ENCODE assay signal across 9 mouse cellular contexts in the genomic region with DNA sequence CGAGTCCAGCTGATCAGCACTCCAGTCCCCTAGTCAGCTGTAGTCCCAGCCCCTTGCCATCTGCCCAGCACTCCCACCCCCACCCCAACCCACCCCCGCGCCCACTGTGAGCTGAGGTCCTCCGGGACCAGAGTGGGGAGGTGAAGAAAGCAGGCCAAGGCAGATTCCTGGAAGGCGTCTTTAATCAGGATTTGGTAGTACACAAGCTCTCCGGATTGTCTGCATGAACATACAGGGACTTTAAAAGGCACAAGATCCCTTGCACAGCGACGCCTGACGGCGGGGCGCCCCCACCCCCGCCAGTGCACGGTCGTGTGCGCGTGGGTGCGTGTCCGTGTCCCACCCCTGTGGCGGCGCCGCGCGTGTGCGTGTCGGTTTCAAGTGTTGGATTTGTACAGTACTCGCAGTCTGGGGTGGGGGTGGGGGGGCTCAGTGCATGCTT. TPM values are rescaled to one million over a fixed set of nuclear protein-coding genes. Genes with fewer than 3 reads are reported as not detected.
DNase-seq lines count a peak whose midpoint lies in the region; ATAC-seq and TF ChIP-seq lines count a peak whose summit lies in the region.
"Had no signal": no experiment of that assay in that cellular context is flagged by ENCODE, and none has a peak within 500 bp of the region (broad histone marks: within the 10 kb centered on the region; RNA-seq: fewer than 3 reads in every experiment).

No protein-coding gene starts in this region.

- H3K27me3 ChIP-seq in forebrain, embryonic 13.5 days: peaks cover 34% of the 10 kb centered on the region
- peaks cover 80% of the 10 kb centered on the region for H3K27me3 ChIP-seq in limb, embryonic 13.5 days

- no peak overlapping the region for H3K27ac ChIP-seq in layer of hippocampus, adult 2 months
- H3K27ac ChIP-seq in forebrain, embryonic 13.5 days: no peak overlapping the region
- H3K27ac ChIP-seq in limb, embryonic 13.5 days: no peak overlapping the region

- no peaks in the 10 kb centered on the region for H3K9me3 ChIP-seq in forebrain, embryonic 13.5 days (replicated peaks)
- no peaks in the 10 kb centered on the region for H3K9me3 ChIP-seq in limb, embryonic 13.5 days

- TF ChIP-seq CTCF in layer of hippocampus, adult 2 months (conservative IDR thresholded peaks at IDR 0.05): peak; percentile 31

- WGBS in forebrain, embryonic 13.5 days: 2% methylated on average over 26 of the region's 26 CpGs
- 2% methylated on average over 26 of the region's 26 CpGs for WGBS in limb, embryonic 13.5 days

- H3K4me3 ChIP-seq in layer of hippocampus, adult 2 months: peak overlapping the region; percentile 34; the same call in 1 of the 2 replicates
- H3K4me3 ChIP-seq in forebrain, embryonic 13.5 days: peak overlapping the region; percentile 35
- peak overlapping the region; percentile 47 for H3K4me3 ChIP-seq in limb, embryonic 13.5 days

- H3K4me2 ChIP-seq in forebrain, embryonic 13.5 days: peak overlapping the region; percentile 72
- peak overlapping the region; percentile 90 for H3K4me2 ChIP-seq in limb, embryonic 13.5 days (replicated peaks)

- H3K4me1 ChIP-seq in forebrain, embryonic 13.5 days: peaks cover 35% of the 10 kb centered on the region
- peaks cover 29% of the 10 kb centered on the region for H3K4me1 ChIP-seq in limb, embryonic 13.5 days

- H3K36me3 ChIP-seq in forebrain, embryonic 13.5 days (ENCODE audit: poor library complexity, severe bottlenecking): peaks cover 14% of the 10 kb centered on the region
- H3K36me3 ChIP-seq in limb, embryonic 13.5 days: no peaks in the 10 kb centered on the region

- H3K9ac ChIP-seq in forebrain, embryonic 13.5 days: peak overlapping the region; percentile 58
- peak overlapping the region; percentile 55 for H3K9ac ChIP-seq in limb, embryonic 13.5 days

- no peak for DNase-seq in layer of hippocampus, adult 2 months (ENCODE audit: low spot score in 2 of 2)
- no peak for DNase-seq in layer of hippocampus, postnatal 14 days (ENCODE audit: low spot score in 2 of 2)
- DNase-seq in retina, postnatal 7 days (ENCODE audit: low read depth, low spot score): peak; percentile 46
- no peak for DNase-seq in adrenal gland, postnatal 14 days
- DNase-seq: layer of hippocampus, adult 9-11 months; right cerebral cortex, postnatal 4 days had no signal

- ATAC-seq in forebrain, embryonic 13.5 days: peak; percentile 20
- ATAC-seq in limb, embryonic 13.5 days (ENCODE audit: low FRiP score, low read depth): 0 out of 2 replicates have a peak, but pooled peaks have one; percentile 32
- no peak for ATAC-seq in cerebellum, adult (ENCODE audit: insufficient number of reproducible peaks, low FRiP score, low TSS enrichment)

RNA-seq across cellular contexts. Expression of a gene that starts 15.7 kb away (rescaled TPM):
- under 1 TPM in 1 of 2 experiments, not detected in 1; 0.28 TPM for total RNA-seq in layer of hippocampus, adult 2 months (2021)
- total RNA-seq in layer of hippocampus, postnatal 14 days (2021): under 1 TPM; 0.19 to 0.39 TPM
- 0.13 TPM in 1 of 2 replicates, not detected in the other for polyA plus RNA-seq in forebrain, embryonic 13.5 days (2015; fragmentation: Nextera tagmentation; extraction: Ambion mirVana)
- 0.09 TPM in 1 of 2 replicates, not detected in the other for polyA plus RNA-seq in limb, embryonic 13.5 days (2015; fragmentation: Nextera tagmentation; extraction: Ambion mirVana)
- 0.49 and 14.3 TPM in 2 replicates for total RNA-seq in adrenal gland, postnatal 14 days (2021)

RNA-seq across cellular contexts. Expression of a gene that starts 25.3 kb away (rescaled TPM):
- total RNA-seq in layer of hippocampus, adult 2 months (2021): 1 to 10 TPM; 2.4 to 6.3 TPM
- 1 to 10 TPM; 2.8 to 4.1 TPM for total RNA-seq in layer of hippocampus, postnatal 14 days (2021)
- polyA plus RNA-seq in forebrain, embryonic 13.5 days (2015; fragmentation: Nextera tagmentation; extraction: Ambion mirVana): 0.75 and 0.89 TPM in 2 replicates
- 0.97 and 1.6 TPM in 2 replicates for polyA plus RNA-seq in limb, embryonic 13.5 days (2015; fragmentation: Nextera tagmentation; extraction: Ambion mirVana)
- 1.1 and 1.2 TPM in 2 replicates for total RNA-seq in adrenal gland, postnatal 14 days (2021)

RNA-seq across cellular contexts. Expression of a gene that starts 33.5 kb away (rescaled TPM):
- total RNA-seq in layer of hippocampus, adult 2 months (2021): 100 to 1,000 TPM; 119 to 122 TPM
- 100 to 1,000 TPM; 123 to 125 TPM for total RNA-seq in layer of hippocampus, postnatal 14 days (2021)
- 3.7 and 4.1 TPM in 2 replicates for polyA plus RNA-seq in forebrain, embryonic 13.5 days (2015; fragmentation: Nextera tagmentation; extraction: Ambion mirVana)
- polyA plus RNA-seq in limb, embryonic 13.5 days (2015; fragmentation: Nextera tagmentation; extraction: Ambion mirVana): 0.15 and 0.18 TPM in 2 replicates
- 0.78 and 1.4 TPM in 2 replicates for total RNA-seq in adrenal gland, postnatal 14 days (2021)

RNA-seq across cellular contexts. Expression of a gene that starts 42.5 kb away (rescaled TPM):
- total RNA-seq in layer of hippocampus, adult 2 months (2021): 1 to 10 TPM; 4.8 to 6.2 TPM
- total RNA-seq in layer of hippocampus, postnatal 14 days (2021): 1 to 10 TPM; 5.7 TPM
- polyA plus RNA-seq in forebrain, embryonic 13.5 days (2015; fragmentation: Nextera tagmentation; extraction: Ambion mirVana): 51.2 and 59.0 TPM in 2 replicates
- polyA plus RNA-seq in limb, embryonic 13.5 days (2015; fragmentation: Nextera tagmentation; extraction: Ambion mirVana): 40.4 and 41.7 TPM in 2 replicates
- total RNA-seq in adrenal gland, postnatal 14 days (2021): 5.3 and 7.8 TPM in 2 replicates

Comparison
In these comparisons a context has a peak if more than half of its experiments do, and no peak if none do; other contexts are left out.
1. RNA of a gene that starts 33.5 kb away (total RNA-seq): 123 to 125 TPM in layer of hippocampus, postnatal 14 days and 119 to 122 TPM in layer of hippocampus, adult 2 months; 0.78 to 1.4 TPM in adrenal gland, postnatal 14 days; every median in the first group is over 10 times any median in the second.
2. Peak in every context shown above with its lines, with median percentiles within 50 percentile points of each other: H3K4me3 ChIP-seq.